Mouse (Mus musculus) limb, embryonic 15.5 days (tissue): ENCODE measurements around the gene Amigo1. TPM values are rescaled to one million over a fixed set of nuclear protein-coding genes. Genes with fewer than 3 reads are reported as not detected.

Experiments
- ATAC-seq: fragments of 200-750 bp; cut with Nextera tagmentation; 2 replicates; pipeline ENCODE4 v1.8.0; 2017; ENCODE audit warnings: low read depth, moderate TSS enrichment; ENCODE audit not compliant: insufficient number of reproducible peaks, low FRiP score, low TSS enrichment
- H3K27ac ChIP-seq: fragments of 300-500 bp; sonication (generic); 2 replicates; pipeline ENCODE4 v1.5.1; 2015; ENCODE audit warnings: moderate library complexity, mild to moderate bottlenecking, inconsistent platforms
- H3K27me3 ChIP-seq: fragments of 300-500 bp; sonication (generic); 2 replicates; pipeline ENCODE4 v1.6.1; 2015; ENCODE audit warnings: inconsistent platforms
- H3K36me3 ChIP-seq: fragments of 300-500 bp; sonication (generic); 2 replicates; pipeline ENCODE4 v1.6.1; 2015; ENCODE audit warnings: inconsistent platforms
- H3K4me1 ChIP-seq: fragments of 300-500 bp; sonication (generic); 2 replicates; pipeline ENCODE4 v1.6.1; 2015; ENCODE audit warnings: inconsistent platforms
- H3K4me2 ChIP-seq: fragments of 300-500 bp; sonication (generic); 2 replicates; pipeline ENCODE4 v1.6.1; 2015; ENCODE audit warnings: mild to moderate bottlenecking, inconsistent platforms
- H3K4me3 ChIP-seq: fragments of 300-500 bp; sonication (generic); 2 replicates; pipeline ENCODE4 v1.5.1; 2015; ENCODE audit warnings: mild to moderate bottlenecking, inconsistent platforms
- H3K9ac ChIP-seq: fragments of 300-500 bp; sonication (generic); 2 replicates; pipeline ENCODE4 v1.6.1; 2015; ENCODE audit warnings: inconsistent platforms
- H3K9me3 ChIP-seq: fragments of 300-500 bp; sonication (generic); 2 replicates; pipeline ENCODE4 v1.6.1; 2016; ENCODE audit warnings: inconsistent platforms
- WGBS: fragments of 180-500 bp; shearing (Covaris S2); methylation state at CpG from one replicate; pipeline ENCODE4 v1.1.7; 2015; 5-methylcytosine and 5-hydroxymethylcytosine counted together
- polyA plus RNA-seq: library from polyadenylated mRNA; unstranded; fragments of >200 nt; fragmentation: Nextera tagmentation; extraction: Ambion mirVana; gene quantifications from 2 replicates; pipeline ENCODE4 v1.2.1, GENCODE M21; 2015

Amigo1 gene
- polyA plus RNA-seq, 1 experiment from 2014 or later, result 5.4 TPM

GRCm38 (mm10) chr3:108187111-108187795 is 1.1 kb downstream of the Amigo1 start:
- 0 out of 2 replicates have a peak, but pooled peaks have one; percentile 31 for ATAC-seq
- Histone ChIP-seq H3K27me3 (peaks cover 5% of the 10 kb centered on the region; the same call in 1 of the 2 replicates), H3K9ac (peak overlapping the region; percentile 63; the same call in 1 of the 2 replicates), H3K4me2 (peak overlapping the region; percentile 94), H3K4me1 (peaks cover 23% of the 10 kb centered on the region), H3K27ac (no peak overlapping the region; the same call in 1 of the 2 replicates), H3K4me3 (peak overlapping the region; percentile 71), H3K36me3 (no peaks in the 10 kb centered on the region), H3K9me3 (no peaks in the 10 kb centered on the region)
- 64% methylated on average over 20 of the region's 20 CpGs for WGBS

- no peak for ATAC-seq
- 69% methylated on average over 9 of the region's 9 CpGs for WGBS
Observed at GRCm38 (mm10) chr3:108188716-108189490, 2.8 kb downstream of the Amigo1 start.

GRCm38 (mm10) chr3:108189897-108190296 is 3.8 kb downstream of the Amigo1 start:
- no peak overlapping the region for H3K27ac ChIP-seq
- no peak overlapping the region for H3K4me2 ChIP-seq
- ATAC-seq, result no peak
- peaks cover 23% of the 10 kb centered on the region for H3K4me1 ChIP-seq
- no peak overlapping the region for H3K9ac ChIP-seq
- H3K27me3 ChIP-seq, result 0 out of 2 replicates have a peak, but pooled peaks cover 3% of the 10 kb centered on the region
- H3K4me3 ChIP-seq, result no peak overlapping the region
- H3K9me3 ChIP-seq, result no peaks in the 10 kb centered on the region
- no peaks in the 10 kb centered on the region for H3K36me3 ChIP-seq
- 49% methylated on average over 5 of the region's 5 CpGs for WGBS

More at GRCm38 (mm10) chr3:108188716-108189490, 2.8 kb downstream of the Amigo1 start:
- no peak overlapping the region for H3K9ac ChIP-seq
- no peaks in the 10 kb centered on the region for H3K36me3 ChIP-seq
- H3K27ac ChIP-seq, result no peak overlapping the region
- peaks cover 23% of the 10 kb centered on the region for H3K4me1 ChIP-seq
- no peaks in the 10 kb centered on the region for H3K9me3 ChIP-seq
- no peak overlapping the region for H3K4me3 ChIP-seq
- H3K27me3 ChIP-seq, result peaks cover 5% of the 10 kb centered on the region; the same call in 1 of the 2 replicates
- no peak overlapping the region for H3K4me2 ChIP-seq

- no peak for ATAC-seq
- no peaks in the 10 kb centered on the region for H3K27me3 ChIP-seq
- H3K9me3 ChIP-seq, result no peaks in the 10 kb centered on the region
- H3K36me3 ChIP-seq, result peaks cover 5% of the 10 kb centered on the region; the same call in 1 of the 2 replicates
- no peak overlapping the region for H3K4me2 ChIP-seq
- no peak overlapping the region for H3K4me3 ChIP-seq
- WGBS, result 67% methylated on average over 4 of the region's 4 CpGs
- H3K4me1 ChIP-seq, result peaks cover 28% of the 10 kb centered on the region
- H3K27ac ChIP-seq, result no peak overlapping the region
- H3K9ac ChIP-seq, result no peak overlapping the region
Observed at GRCm38 (mm10) chr3:108193686-108194085, 7.6 kb downstream of the Amigo1 start.

GRCm38 (mm10) chr3:108195287-108195686 is 9.2 kb downstream of the Amigo1 start:
- no peak for ATAC-seq
- no peak overlapping the region for H3K4me2 ChIP-seq
- H3K27ac ChIP-seq, result no peak overlapping the region
- H3K4me1 ChIP-seq, result peaks cover 28% of the 10 kb centered on the region
- no peaks in the 10 kb centered on the region for H3K27me3 ChIP-seq
- H3K36me3 ChIP-seq, result peaks cover 5% of the 10 kb centered on the region; the same call in 1 of the 2 replicates
- 79% methylated on average over 4 of the region's 4 CpGs for WGBS
- H3K4me3 ChIP-seq, result no peak overlapping the region
- no peak overlapping the region for H3K9ac ChIP-seq
- H3K9me3 ChIP-seq, result no peaks in the 10 kb centered on the region

- H3K9me3 ChIP-seq, result no peaks in the 10 kb centered on the region
- H3K36me3 ChIP-seq, result peaks cover 5% of the 10 kb centered on the region; the same call in 1 of the 2 replicates
- WGBS, result 60% methylated on average over 7 of the region's 7 CpGs
- H3K27me3 ChIP-seq, result no peaks in the 10 kb centered on the region
- peaks cover 33% of the 10 kb centered on the region for H3K4me1 ChIP-seq
- ATAC-seq, result no peak
- 0 out of 2 replicates have a peak overlapping the region, but pooled peaks have one; percentile 33 for H3K27ac ChIP-seq
- no peak overlapping the region for H3K4me3 ChIP-seq
- H3K9ac ChIP-seq, result no peak overlapping the region
- H3K4me2 ChIP-seq, result no peak overlapping the region
Observed at GRCm38 (mm10) chr3:108195941-108196590, 9.9 kb downstream of the Amigo1 start.

GRCm38 (mm10) chr3:108197066-108197497 is 10.9 kb downstream of the Amigo1 start:
- H3K4me2 ChIP-seq, result 0 out of 2 replicates have a peak overlapping the region, but pooled peaks have one; percentile 5
- H3K9ac ChIP-seq, result no peak overlapping the region
- H3K4me3 ChIP-seq, result no peak overlapping the region

GRCm38 (mm10) chr3:108199231-108199630 is 13.1 kb downstream of the Amigo1 start:
- H3K4me3 ChIP-seq, result no peak overlapping the region
- 0 out of 2 replicates have a peak overlapping the region, but pooled peaks have one; percentile 3 for H3K27ac ChIP-seq
- H3K4me1 ChIP-seq, result peaks cover 59% of the 10 kb centered on the region

More at GRCm38 (mm10) chr3:108197066-108197497, 10.9 kb downstream of the Amigo1 start:
- Histone ChIP-seq H3K9me3 (no peaks in the 10 kb centered on the region), H3K4me1 (peaks cover 41% of the 10 kb centered on the region), H3K27ac (peak overlapping the region; percentile 27; the same call in 1 of the 2 replicates), H3K27me3 (no peaks in the 10 kb centered on the region), H3K36me3 (peaks cover 9% of the 10 kb centered on the region; the same call in 1 of the 2 replicates)
- ATAC-seq, result no peak
- 21% methylated on average over 14 of the region's 14 CpGs for WGBS

GRCm38 (mm10) chr3:108200329-108201323 is 14.5 kb downstream of the Amigo1 start, which contains the start of gene Cyb561d1:
Cyb561d1 (minus strand) TSS chr3:108201212.
- peak within 1 kb of the TSS; percentile 85 for H3K27ac ChIP-seq
- 3% methylated on average over 44 of the region's 44 CpGs for WGBS
- peaks cover 61% of the 10 kb centered on the region for H3K4me1 ChIP-seq
- no peaks in the 10 kb centered on the region for H3K9me3 ChIP-seq
- peak within 1 kb of the TSS; percentile 58 for H3K4me3 ChIP-seq
- H3K36me3 ChIP-seq, result peaks cover 41% of the 10 kb centered on the region
- H3K4me2 ChIP-seq, result peak within 1 kb of the TSS; percentile 64
- H3K27me3 ChIP-seq, result no peaks in the 10 kb centered on the region
- ATAC-seq, result peak; percentile 88
- H3K9ac ChIP-seq, result peak within 1 kb of the TSS; percentile 33

More at GRCm38 (mm10) chr3:108199231-108199630, 13.1 kb downstream of the Amigo1 start:
- Histone ChIP-seq H3K36me3 (peaks cover 27% of the 10 kb centered on the region), H3K27me3 (no peaks in the 10 kb centered on the region), H3K9ac (no peak overlapping the region), H3K4me2 (no peak overlapping the region), H3K9me3 (no peaks in the 10 kb centered on the region)
- no peak for ATAC-seq
- 89% methylated on average over 6 of the region's 6 CpGs for WGBS

- Histone ChIP-seq H3K4me2 (no peak overlapping the region), H3K36me3 (peaks cover 50% of the 10 kb centered on the region)
Observed at GRCm38 (mm10) chr3:108202506-108202905, 16.4 kb downstream of the Amigo1 start.

More at GRCm38 (mm10) chr3:108202506-108202905, 16.4 kb downstream of the Amigo1 start:
- no peak overlapping the region for H3K4me3 ChIP-seq
- no peak overlapping the region; the same call in 1 of the 2 replicates for H3K27ac ChIP-seq
- no peak for ATAC-seq
- H3K9me3 ChIP-seq, result no peaks in the 10 kb centered on the region
- peaks cover 59% of the 10 kb centered on the region for H3K4me1 ChIP-seq
- no peak overlapping the region for H3K9ac ChIP-seq
- H3K27me3 ChIP-seq, result no peaks in the 10 kb centered on the region
